Mouse (Mus musculus) left cerebral cortex, adult 18-20 months (tissue): ENCODE measurements at regions not wholly inside any gene's neighbourhood (a gene's known extent, or its start where the extent isn't known, plus 50 kb on each side); places are given as distances from the start of the nearest gene placed in this dataset.

Experiments used
- DNase-seq, 2 experiments: peaks; one replicate each; pipeline ENCODE4 v3.0.0; 2021 to 2022; ENCODE audit warnings: low spot score in 2 of 2, mixed read lengths in 1 of 2

DNA sequence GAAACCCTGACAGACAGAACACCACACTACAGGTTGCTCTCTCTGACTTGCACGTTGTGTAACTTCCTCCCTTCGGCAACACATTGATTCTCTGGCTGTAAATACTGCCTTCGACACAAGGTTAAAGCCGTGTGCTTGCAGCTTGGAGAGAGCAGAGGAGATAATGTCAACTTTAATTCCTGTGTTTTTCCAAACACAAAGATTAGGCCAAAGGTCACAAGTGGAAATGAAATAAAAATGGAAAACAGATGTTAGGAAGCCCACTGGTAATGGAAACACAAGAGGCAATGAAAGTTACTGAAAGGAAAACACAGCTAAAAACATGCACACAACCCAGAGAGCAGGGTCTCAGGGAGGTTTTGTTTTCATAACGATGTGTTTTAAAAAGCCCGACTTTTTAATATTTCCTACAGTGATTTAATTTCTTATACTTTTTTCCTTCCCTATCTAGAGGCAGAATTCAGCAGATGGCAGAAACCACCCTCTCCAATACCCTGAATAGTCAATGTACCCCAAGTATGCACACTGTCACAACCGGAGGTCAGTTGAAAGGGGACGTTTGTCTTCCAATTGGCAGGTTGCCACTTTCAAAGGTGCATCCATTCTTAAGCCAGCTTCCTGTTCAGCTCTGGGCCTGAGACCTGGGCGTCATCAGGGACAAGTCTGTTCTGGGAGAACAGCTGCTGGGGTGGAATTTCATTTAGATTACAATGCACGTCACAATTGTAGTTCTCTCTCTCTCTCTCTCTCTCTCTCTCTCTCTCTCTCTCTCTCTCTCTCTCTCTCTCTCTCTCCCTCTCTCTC, 210.8 kb upstream of the Gm5148 start:
- no peak for DNase-seq

DNA sequence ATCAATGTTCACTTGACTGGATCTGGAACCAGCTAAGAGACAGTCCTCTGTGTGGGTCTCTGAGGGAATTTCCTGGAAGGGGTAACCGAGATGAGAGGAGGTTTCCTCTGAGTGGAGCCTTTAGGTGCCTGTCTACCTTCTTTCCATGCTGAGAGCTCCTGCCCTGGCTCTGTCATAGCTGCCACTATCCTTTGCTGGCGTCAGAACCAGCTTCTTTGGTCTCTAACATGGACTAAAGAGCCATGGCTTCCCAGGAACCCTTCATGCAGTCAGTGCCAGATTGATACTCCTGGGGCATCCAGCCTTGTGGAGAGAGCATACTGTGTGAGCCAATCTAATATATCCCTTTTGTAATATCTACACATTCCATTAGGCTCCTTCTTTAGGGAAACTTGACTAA, 209.9 kb upstream of the Gm5148 start:
- DNase-seq: no peak

GRCm38 (mm10) chr3:37928731-37929130, 204.4 kb upstream of the Gm5148 start:
- DNase-seq: no peak

- DNase-seq: no peak
Measured at GRCm38 (mm10) chr3:37919450-37920156, 195.3 kb upstream of the Gm5148 start.

GRCm38 (mm10) chr3:37916786-37917479, 192.6 kb upstream of the Gm5148 start:
- DNase-seq: no peak

GRCm38 (mm10) chr3:37916281-37916680, 192.0 kb upstream of the Gm5148 start:
- DNase-seq: no peak

DNA sequence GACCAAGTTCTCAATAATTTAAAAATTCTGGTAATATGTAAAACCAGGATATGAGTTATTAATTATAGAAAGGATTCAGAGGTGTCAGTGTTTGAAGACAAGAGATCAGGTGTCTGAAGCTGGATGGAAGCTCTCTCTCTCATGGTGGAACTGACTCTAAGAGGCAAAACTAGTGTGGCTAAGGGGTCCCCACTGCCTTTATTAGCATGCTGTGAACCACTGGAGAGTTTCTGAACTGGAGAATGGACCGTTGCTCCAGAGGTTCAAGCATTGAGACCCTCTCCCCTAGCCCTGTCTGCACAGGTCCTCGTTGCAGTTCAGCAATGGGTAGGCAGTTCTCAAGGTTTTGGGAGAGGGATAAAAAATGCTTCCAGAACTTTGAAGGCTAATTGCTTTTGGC, 191.4 kb upstream of the Gm5148 start:
- no peak for DNase-seq

DNA sequence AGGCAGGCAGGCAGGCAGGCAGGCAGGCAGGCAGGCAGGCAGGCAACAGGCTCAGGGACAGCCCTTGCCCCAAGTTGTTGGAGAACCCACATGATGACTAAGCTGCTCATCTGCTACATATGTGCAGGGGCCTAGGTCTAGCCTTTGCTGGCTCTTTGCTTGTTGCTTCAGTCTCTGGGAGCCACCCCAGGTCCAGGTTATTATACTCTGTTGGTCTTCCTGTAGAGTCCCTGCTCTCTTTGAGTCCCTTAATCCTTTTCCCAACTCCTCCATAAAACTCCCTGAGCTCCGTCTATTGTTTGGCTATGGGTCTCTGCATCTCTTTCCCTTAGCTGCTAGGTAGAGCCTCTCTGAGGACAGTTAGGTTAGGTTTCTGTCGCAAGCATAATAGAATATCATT, 189.8 kb upstream of the Gm5148 start:
- DNase-seq: no peak

DNA sequence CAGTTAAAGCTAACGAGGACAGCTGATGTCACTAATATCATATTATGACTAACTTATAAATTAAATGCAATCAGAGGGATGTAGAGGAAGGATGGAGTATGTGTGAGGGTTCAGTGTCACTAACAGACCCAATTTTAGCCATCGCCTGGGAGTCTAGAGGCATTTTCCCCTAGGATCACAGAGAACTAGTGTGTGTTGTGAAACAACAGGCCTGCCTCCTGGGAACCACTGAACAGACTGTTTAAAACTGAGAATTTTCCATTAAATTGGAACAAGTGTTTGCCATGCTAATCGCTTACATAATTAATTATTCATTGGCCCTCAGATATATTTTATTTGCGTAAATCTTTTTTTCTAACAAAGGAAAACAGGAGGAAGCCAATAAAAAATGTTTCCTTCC, 185.5 kb upstream of the Gm5148 start:
- DNase-seq: no peak

DNA sequence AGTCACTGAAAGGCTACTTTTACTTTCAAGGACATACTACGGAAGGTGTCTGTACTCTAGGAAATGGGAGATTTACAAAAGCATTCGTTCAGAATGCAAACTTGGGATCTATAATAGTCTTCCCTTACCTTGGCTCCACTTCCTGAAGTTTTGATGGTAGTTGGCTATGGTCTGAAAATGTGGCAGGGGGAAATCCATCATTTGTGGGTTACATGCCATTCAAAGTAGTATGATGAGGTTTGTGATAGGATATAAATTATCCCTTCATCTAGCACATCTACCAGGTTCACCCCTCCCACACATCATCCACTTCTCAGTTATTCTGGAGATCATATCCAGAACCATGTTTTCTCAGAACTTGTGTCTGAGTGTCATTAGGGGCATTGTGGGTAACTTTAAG, 184.7 kb upstream of the Gm5148 start:
- DNase-seq: no peak

- DNase-seq: no peak
Measured at GRCm38 (mm10) chr3:37908456-37908855, 184.2 kb upstream of the Gm5148 start.

- DNase-seq: no peak
Measured at GRCm38 (mm10) chr3:37907432-37908088, 183.3 kb upstream of the Gm5148 start.

DNA sequence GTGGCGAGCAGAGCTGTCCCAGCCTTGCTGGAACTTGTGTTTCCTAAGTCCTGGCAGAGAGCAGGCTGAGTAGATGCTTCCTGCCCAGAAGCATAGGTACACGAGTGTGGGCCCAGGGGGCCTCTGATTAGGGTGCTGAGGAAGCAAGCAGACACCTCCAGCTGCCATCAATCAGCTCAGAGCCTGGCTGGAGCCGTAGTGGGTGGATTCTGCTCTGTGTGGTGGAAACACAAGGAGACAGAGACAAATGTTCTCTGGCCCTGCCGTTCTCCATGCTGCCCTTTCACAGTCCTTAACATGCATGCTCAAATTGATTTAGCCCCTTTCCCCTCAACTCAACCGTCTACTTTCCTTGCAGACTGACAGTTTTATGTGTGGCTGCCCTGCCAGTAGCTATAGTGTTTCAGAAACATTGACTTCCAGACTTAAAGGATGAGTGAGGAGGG, 182.5 kb upstream of the Gm5148 start:
- DNase-seq: no peak

GRCm38 (mm10) chr3:37904188-37904587, 179.9 kb upstream of the Gm5148 start:
- DNase-seq: no peak

DNA sequence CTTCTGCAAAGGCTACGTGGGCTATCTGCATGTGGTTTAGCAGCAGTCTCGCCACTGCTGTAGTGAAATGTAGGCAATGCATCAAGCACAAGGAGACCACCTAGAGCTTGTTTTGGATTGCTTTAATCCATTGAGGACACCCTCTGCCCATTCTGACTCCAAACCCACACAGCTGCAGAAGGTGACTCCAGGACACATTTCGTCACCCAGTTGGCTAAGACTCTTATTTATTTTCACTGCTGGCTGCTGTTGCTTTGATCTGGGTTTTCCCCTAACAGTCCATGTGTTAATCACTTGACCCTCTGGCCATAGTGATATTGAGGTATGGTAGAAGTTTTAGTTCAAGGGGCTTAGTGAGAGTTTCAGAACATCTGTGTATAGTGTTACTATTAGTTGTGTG, 179.2 kb upstream of the Gm5148 start:
- DNase-seq: no peak

DNA sequence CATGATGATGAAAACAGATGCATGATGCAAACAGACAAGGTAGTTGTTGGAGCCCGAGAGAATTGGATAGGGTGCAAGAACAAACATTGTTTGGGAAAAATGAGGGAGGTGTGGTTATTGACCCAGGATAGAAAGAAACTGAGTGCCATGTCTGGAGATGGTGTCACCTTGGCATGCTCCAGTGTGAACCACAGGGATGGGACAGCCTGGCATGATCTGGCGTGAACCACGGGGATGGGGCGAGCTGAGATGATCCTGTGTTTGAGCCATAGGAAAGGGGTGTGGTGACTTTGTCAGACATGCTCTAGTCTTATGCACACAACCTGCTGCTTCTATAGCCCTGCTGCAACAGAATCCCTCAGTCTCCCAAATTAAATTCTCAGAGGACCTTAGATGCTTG, 178.7 kb upstream of the Gm5148 start:
- DNase-seq: no peak

GRCm38 (mm10) chr3:37897392-37897791, 173.1 kb upstream of the Gm5148 start:
- DNase-seq: no peak

DNA sequence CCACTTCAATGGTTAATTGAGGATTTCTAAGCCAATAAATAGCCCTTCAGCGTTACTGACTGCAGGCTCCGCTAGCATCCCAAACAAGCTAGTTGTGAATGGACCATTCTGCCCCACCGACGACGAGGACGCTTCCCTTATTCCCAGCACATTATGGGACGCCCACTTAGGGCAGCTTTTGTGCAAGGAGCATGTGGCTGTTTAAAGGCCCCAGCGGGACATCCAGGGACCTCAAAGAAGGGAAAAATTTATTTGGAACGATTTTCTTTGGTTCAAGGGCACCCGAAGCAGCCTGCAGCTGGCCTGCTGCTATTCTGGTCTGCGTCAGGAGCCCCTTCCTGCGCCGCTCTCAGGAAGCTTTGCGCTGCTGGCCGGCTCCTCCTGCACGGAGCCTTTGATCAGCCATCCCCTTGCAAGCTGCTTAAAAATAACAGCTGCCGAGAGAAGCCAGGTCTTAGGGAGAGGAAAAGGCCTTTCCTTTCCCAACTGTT, 172.6 kb upstream of the Gm5148 start:
- peak; percentile 5 to 6 for DNase-seq

DNA sequence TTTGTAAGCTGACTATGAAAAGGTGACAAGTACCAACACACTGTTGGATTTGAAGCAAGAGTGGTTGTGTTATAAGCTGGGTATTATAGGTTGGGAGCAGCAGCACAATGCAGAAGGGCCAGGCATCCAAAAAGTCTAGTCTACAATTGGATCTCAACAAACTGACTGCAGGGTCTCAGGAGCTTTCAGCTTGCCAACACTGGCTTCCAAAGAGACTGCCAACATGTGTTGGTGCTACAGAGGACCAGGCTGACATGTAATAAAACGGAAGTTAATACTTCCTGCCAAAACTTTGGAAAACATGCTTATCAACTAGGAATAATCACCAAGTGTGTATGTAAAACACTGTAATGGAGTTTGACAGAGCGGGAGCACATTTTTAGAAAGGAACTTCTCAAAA, 170.3 kb upstream of the Gm5148 start:
- no peak for DNase-seq

- no peak for DNase-seq
Measured at GRCm38 (mm10) chr3:37890202-37890601, 165.9 kb upstream of the Gm5148 start.

DNA sequence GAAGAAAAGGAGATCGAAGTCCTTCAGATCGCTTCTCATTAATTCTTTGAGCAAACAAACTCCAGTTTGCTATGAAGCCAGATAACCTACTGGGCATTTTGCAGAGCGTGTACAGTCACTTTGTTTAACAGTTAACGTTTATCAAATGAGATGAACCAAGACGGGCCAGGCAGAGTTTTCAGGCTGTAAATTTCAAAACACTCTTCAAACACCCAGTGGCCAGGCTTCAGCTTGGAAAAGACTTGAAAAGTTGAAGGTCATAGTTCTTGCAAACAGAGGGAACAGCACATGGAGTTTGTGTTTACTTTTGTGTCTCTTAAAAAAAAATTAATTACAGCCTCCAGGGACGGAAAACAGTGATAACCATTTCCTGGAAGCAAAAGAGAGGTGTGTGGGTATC, 164.2 kb upstream of the Gm5148 start:
- no peak for DNase-seq
